Mouse (Mus musculus) erythroblast, adult 5-6 weeks (primary cell): ENCODE measurements at regions not wholly inside any gene's neighbourhood (a gene's known extent, or its start where the extent isn't known, plus 50 kb on each side); places are given as distances from the start of the nearest gene placed in this dataset.

ENCODE experiments used
- ATAC-seq: replicated peaks from 2 replicates; pipeline ENCODE4 v1.8.0; 2016; ENCODE audit warnings: moderate number of reproducible peaks, mild to moderate bottlenecking, moderate TSS enrichment, inconsistent platforms; ENCODE audit not compliant: poor library complexity, low FRiP score, severe bottlenecking

DNA sequence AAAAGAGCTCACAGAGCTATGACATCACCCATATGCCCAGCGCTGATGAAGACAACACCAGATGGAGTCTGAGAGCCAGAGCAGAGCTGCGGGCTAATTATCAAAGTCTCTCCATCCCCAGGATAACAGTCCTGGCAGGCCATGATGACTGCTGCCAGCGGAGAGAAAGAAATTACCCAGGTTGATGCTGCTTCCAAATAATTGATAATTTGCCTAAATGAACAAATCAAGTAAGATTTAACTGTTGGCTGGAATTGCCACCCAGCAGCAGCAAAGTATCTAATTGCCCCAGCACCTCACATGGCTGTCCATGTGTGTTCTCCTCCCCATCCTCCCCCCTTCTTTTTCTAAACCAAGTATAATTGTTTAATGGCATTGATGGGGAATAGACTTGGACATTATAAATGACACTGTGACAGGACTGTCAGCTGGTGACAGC is 301.7 kb upstream of the Camk1g start:
- ATAC-seq = 0 out of 2 replicates have a peak, but pooled peaks have one; percentile 20

DNA sequence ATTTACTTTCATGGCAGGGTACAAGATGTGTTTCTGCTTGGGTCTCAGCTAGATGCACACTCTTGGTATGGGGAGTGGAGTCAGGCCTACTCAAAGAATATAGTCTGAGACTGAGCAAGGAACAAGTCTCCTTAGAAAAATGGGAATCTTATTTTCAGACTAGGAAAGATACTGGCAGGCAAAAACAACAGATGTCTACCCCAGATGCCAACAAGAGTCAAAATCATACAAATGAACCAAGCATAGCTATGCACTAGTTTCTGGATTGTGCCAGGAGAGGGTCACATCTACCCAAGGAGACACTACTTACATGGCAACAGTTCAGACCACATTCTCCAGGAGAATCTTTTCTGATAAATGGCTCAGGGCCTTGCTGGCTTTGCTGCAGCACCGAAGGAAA is 300.9 kb upstream of the Camk1g start:
- ATAC-seq = no peak

DNA sequence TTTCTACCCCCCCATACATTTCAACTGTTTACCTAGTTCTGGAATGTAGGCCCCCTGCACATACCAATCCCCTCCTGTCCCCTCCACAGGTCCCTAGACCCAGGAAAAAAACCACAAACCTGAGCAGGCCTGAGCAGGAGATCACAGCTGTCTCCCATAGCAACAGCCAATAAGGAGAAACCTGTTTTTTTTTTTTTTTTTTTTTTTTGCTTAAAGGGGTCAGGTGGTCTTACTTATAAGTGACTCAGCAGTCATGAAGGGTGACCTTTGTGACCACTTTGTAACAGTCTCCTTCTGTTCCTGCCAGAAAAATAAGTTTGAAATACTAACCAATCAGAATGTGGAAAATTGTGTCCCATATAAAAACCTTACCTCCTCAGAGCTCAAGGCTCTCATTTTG is 299.9 kb upstream of the Camk1g start:
- ATAC-seq = no peak

DNA sequence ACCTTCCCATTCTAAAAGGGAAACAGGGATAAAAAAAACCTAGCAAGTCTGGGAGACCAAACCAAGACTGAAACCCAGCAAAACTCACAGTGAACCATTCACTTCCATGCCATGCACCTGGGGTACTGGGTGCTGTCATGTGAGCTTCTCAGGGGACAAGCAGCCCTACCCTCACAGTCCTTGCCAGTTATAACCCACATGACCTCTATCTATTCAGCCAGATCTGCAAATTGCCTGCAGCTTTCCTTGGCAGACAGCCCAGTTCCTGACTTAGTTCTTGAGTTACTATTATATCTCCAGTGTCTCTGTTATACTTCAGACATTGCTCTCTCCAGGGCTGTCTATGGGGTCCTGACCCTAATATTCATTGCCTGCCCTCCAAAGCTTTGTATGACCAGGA is 298.7 kb upstream of the Camk1g start:
- peak; percentile 51 for ATAC-seq

DNA sequence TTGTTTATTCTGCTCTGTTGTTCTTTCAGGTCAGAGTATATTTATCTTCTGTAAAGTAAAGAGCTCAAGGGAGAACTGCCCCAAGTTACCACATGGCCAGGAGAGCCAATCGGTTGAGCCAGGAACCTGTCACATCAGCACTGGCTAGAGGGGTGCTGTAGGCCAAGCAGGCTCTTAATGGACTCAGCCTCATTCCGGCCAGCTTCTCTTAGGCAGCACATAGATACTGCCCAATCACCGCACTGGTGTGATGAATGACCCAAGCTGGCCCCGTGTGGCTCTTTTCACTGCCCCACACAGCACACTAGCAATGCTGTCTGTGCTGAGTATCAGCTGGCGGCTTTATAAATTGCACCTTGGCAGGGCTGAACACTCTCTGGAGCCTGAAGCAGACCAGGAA is 295.8 kb upstream of the Camk1g start:
- ATAC-seq = no peak

DNA sequence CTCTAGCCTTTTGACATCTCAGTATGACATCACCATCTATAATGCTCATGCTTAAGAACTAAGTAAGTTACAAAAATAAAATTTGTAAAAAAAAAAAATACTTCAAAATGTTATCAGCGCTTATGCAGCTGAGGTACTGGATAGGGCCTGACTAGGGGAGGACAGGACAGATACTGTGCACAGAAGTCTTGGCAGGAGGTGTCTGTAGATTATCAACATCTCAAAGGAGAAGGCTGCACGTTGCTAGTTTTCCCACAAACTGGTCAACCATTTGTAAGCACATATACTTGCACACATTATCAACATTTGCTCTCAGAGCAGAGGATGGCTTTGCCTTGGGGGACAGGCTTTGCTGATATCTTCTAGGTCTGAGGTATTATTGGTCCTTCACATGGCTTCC is 294.5 kb upstream of the Camk1g start:
- ATAC-seq = peak; percentile 70

DNA sequence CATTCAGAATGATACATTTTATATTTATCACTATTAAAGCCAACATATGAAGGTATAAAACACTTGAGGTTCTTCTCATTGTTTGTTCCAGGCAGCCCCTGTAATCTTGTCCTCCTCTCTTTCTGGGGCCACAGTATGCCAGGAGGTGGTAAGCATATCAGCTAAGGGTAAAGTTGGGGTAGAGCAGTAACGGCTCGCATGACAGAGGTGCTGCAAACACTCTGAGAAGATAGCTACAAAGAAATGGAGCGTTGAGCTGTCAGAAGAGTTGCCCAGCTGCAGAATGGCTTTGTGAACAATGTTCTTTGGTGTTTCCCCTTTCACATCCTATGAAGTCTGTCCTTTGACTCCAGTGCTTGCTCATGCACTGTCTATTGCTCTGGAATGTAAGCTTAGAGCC is 293.5 kb upstream of the Camk1g start:
- no peak for ATAC-seq

DNA sequence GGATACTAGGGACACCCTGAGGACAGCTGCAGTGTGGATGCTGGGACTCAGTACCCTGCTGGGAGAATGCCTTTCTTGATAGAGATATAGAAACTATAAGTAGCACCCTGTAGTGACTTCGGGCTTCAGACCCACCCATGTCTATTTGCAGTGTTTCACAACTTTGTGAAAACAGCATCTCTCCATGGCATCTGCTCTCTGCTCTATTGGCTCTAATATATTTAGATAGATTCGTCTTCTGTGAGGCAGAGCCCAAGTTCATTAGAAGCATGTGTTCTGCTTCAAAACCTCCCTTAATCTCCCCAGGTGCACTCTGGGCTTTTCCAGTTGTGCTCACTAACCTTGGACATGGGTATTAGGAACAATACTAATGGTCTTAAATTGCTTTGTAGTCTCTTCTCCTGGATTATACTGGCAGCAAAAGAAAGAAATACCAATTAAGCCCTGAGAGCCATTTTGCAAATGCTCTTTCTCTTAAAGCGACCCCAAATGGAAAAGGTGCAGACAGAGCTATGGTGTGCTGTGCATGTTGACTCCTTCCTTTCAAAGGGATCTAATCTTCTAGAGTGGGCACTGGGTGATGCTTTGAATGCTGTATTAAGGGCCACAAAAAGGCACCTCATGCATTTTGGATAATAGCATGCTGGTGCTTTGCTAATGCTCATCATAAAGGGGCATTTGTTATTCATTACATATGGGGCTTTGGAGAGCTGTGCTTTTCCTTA is 292.2 kb upstream of the Camk1g start:
- ATAC-seq = no peak

DNA sequence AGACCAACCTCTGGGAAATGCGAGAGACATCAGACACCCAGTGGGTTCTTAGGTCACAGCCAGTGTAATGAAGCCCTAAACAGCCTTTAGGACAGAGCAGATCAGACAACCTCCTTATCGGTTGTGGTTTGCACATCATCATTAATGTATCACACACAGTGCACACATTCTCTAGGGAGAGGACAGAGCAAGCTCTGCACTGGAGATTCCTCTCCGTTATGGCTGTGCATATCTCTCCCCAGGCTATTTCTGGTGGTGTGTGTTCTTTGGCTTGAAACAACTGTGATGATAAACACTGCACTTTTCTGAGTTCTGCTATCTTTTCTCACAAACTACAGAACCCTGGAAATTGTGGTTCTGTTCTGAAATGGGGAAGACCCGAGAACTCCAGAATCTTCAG is 291.3 kb upstream of the Camk1g start:
- ATAC-seq = no peak

DNA sequence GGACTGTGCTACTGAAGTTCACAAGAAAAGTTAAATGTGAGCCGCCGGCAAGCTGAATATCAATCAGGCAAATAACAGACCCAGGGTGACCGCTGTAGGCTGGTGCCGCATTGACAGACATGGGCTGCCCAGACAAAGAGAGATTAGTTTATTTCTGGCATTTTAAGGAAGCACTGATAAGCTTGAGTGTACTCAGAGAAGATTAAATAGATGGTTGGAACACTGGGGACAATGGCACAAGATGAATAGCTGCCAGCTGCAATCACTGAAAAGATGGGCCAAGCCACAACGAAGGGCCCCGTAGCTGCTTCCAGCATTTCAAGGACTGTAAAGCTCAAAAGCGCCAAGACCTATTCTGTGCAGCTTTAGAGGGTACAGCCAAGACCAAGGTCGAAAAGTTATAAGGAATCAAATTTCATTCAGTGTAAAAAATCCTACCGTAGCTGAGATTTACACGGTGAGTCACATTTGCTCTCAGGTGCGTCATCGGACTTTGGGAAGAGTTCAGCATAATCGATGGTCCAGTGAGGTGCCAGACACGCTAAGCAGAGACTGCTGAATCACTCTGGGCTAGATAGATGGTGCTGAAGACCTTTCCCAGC is 285.1 kb upstream of the Camk1g start:
- ATAC-seq = no peak

DNA sequence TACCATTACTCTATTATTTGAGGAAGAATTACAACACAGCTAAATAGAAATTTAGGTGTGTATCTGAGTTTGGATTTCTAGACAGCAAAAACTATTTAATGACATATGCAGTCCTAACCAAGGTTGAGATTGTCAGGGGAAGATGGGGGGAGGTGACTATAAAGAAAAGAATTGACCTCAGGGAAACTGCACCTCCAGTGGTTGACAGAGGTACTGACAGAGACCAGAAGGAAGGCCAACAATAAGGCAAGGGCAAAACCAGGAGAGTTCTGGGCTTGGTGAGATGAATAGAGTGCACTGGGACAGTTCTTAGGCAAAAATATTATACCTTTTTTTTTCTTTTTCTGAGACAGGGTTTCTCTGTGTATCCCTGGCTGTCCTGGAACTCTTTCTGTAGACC is 280.2 kb upstream of the Camk1g start:
- peak; percentile 72 for ATAC-seq

DNA sequence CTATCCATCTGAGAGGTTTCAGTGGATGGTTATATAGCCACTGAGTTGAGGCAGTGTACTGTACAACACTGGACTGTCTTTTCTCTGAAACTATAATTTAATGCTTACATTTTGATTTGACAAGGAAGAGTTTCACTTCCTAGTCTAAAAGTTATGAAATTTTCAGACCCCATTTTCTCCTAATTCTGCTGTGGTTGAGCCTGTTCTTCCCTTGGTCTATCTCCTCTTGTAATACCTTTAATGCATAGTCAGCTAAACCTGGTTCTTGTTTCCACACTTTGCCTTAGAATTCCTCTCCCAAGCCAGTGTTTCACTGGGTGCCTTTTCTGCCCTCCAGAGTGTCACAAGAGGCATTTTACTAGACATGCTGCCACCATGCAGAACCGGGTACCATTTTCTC is 279.3 kb upstream of the Camk1g start:
- ATAC-seq = no peak

DNA sequence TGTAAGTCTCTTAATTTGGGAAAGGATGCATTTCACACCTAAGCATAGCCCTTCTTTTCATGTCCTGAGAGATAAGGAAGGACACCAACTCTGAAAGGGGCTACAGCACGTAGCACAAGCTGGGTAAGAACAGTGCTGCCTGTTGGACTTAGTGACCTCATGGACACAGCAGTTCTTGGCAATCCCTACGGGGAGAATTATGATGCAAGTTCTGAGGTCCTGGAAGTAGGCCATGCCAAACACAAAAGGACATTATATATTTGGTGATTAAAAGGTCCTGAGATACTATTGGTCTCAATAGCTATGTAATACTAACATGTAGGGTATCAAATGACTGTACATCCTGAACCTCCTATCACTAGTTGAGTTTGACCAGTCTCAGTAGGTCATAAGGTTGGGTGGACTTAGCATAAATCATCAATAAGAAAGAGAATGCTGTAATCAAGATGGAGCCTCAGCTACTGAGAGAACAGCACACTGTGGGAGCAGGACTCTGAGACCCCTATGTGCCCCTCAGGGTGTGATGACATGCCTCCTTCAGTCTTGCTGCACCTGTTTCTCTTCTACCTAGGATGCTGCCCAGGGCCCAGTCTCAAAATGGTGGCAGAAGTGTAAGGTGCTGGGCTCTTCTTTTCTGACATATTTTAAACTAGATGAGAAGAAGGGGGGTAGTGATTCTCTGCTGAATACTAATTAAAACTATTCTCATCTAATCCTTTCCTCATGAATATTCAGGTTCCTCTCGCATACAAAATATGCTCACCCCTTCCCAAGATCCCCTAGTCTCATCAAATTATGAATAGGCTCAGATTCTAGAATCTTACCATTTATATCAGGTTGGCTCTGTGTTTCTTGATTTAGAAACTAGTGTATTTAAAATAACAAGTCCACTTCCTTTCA is 277.5 kb upstream of the Camk1g start:
- no peak for ATAC-seq

DNA sequence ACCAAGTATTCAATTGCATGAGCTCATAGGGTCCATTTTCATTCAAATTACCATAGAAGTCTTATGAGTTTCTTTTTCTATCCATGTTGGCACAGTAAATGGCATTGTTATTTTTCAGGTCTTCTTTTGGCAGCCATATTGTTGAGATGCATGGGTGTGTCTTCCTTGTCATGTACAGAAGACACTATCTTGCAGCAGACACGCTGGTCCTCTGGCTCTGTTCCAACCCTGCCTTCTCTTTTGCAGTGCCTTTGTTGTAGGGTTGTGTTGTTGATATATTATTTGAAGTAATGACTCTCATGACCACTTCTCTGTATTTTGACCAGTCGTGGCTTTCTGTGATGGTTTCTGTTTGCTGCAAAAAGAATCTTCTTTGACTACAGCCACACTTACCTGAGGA is 274.4 kb upstream of the Camk1g start:
- ATAC-seq = peak; percentile 75

DNA sequence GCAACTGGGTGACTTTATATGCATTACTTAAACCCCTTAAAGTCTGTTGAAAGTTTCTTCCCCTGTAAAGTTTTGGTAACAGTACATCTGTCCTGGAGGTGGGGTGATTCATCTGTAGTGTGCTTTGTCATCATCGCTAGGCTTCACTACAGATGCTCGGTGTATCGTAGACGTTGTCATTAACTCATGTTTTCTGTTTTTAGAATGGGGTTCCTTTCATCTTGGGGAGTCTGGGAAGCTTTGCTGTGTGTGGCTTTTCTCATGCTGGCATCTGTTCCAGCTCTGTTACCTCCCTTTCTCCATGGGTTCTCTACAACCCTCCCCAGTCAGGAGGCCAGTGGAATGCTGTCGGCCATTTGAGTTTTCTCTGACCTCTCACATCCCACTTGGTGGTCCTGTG is 266.4 kb upstream of the Camk1g start:
- no peak for ATAC-seq

DNA sequence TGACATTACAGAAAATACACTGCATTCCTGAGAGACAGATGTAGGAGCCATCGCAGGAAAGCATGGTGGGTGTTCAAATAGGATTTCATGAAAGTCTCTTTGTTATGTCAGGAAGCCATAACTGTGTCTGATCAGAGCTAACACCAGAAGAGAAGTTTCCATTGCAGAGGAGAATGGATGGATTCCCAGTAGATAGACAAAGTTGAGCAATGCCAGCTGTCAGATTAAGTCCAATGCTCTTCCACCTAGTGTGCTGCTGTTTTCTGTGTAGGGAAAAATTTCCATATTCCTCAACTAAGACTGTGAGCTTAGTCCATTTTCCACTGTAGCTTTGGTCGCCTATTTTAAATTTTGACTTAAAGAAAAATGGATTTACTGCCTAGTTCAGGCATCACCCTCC is 262.0 kb upstream of the Camk1g start:
- ATAC-seq = no peak

DNA sequence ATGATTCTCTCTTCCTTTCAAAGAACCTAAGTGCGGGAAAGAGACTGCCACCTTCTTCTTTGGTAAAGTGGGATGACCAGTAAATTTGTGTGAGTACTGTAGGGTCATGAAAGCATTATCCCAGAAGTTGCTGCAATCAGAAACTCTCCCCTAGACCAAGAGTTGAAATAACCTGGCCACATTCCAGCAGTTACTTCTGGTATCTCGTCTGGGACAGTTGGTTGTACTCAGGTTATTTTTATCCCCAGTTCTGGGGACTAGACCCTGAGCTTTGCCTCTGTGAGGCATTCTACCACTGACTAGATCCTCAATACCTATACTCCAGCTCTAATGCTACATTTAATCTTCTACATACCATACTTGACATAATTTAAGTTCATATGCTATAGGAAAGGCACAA is 259.8 kb upstream of the Camk1g start:
- no peak for ATAC-seq

DNA sequence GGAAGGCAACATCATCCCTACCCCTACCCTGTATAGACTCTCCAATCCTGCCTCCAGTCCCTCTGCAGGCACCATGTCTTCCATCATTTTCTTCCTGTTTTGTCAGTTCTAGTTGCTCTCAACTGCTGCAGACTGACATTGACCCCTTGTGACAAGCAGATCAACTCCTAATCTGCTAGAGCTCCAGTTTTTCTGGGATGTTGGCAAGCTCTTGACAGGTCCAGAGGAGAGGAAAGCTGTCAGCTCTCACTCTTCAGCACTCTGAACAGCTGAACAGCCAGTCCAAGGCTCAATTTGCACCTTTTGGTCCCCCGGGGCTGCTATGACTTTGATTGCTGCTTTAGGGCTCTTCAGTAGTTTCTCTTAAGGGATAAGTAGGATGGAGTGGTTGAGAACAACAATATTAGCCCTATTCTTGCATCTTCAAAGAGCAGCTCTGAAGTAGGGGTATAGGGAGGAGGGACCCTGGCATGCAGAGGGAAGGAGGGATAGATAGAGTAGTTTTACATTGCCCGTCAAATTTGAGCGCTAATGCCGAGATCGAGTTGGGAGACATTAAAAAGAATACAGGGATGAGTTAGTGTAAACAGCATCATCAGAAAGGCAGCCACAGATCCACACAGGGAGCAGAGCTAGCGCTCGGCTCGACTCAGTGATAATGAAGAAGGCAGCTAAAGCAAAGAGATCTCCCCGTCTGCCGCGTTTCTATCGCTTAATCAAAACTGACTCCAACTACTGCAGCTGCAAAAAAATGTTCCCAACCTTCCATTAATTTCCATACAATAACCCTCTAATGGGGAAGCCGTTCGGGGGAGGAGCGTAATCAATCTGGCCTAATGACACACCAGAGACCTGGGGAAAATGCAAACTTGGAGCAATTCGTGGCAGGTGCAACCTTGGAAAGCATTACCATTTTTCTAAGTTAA is 257.1 kb upstream of the Camk1g start:
- ATAC-seq = no peak

DNA sequence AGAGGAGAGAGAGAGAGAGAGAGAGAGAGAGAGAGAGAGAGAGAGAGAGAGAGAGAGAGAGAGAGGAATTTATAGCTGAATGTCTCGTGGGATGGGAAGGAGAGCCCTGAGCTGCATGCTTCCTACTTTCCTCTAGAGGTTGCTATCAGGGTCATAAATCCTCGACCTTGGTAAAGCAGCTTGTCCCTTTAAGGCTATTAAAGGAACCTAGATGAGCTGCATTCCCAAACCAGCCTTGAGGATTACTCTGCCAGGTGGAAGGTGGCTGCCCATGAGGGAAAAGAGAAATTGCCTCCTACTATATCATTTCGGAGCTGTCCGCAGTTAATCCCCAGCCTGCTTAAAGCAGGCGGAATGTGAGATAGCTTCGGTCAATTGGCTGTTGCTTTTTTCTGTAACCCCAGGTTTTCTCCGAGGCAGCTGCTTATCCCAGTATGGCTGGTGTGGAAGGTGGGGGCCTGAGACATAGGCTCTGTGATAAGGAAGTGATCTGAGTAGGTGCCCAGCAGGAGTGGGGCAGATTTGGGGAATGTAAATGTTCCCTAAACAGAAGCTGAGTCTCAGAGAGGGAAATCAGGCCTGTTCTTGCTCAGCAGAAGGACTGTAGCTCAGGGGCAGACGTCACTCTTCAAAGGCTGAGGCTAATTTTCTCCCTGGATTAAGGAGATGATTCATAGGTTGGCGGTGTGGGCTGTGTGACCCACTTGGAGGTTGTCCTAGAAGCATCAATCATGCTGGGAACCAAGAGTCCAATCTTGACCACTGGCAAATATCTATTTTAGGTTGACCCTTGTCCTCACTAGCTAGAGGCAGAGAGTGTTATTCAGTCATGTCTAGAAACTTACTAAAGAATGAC is 255.2 kb upstream of the Camk1g start:
- no peak for ATAC-seq
